Mouse (Mus musculus): ENCODE results near the gene Gm21874. TPM values are rescaled to one million over a fixed set of nuclear protein-coding genes. Genes with fewer than 3 reads are reported as not detected.
"Not testable (repeated sequence)": the region's sequence is repeated elsewhere in the genome, so short reads cannot be mapped to it uniquely, and the experiment has no call there.

Gm21874 gene
- total RNA-seq (2021) (not detected), polyA plus RNA-seq (2012; rRNA removed) (not detected in 2 replicates)
- long read RNA-seq: 0 reads

GRCm38 (mm10) chrY:9416048-9416447, at the start of gene Gm21874:
Gene Gm21874, minus strand, starts transcription at chrY:9416148.
- H3K4me1 ChIP-seq (ENCODE audit: control insufficient read depth, insufficient read depth, low read length); DNase-seq; H3K9ac ChIP-seq (ENCODE audit: low read depth, low read length); H3K4me3 ChIP-seq; H3K79me2 ChIP-seq (replicated peaks; ENCODE audit: control insufficient read depth, insufficient read depth, low read length); H3K27ac ChIP-seq; H3K36me3 ChIP-seq (ENCODE audit: control insufficient read depth, insufficient read depth, low read length); H3K27me3 ChIP-seq (ENCODE audit: control insufficient read depth, insufficient read depth, low read length); intact Hi-C loops (cut with DNase I): not testable (repeated sequence)

Other genes with a start within 250 kb of the Gm21874 start
- not detected for gene Gm21721, start 214.0 kb downstream of the Gm21874 start, total RNA-seq (2021)
- not detected in 2 replicates for gene Gm21721, start 214.0 kb downstream of the Gm21874 start, polyA plus RNA-seq (2012; rRNA removed)
- not detected for gene Gm21812, start 69.0 kb downstream of the Gm21874 start, total RNA-seq (2021)
- not detected in 2 replicates for gene Gm21812, start 69.0 kb downstream of the Gm21874 start, polyA plus RNA-seq (2012; rRNA removed)

Measured in heart, adult 2 months (tissue).